12 mouse cellular contexts compared by ENCODE assay signal in genomic region chr6:87216114-87216591, GRCm38 (mm10).
DNase-seq lines count a peak whose midpoint lies in the region; ATAC-seq and TF ChIP-seq lines count a peak whose summit lies in the region.
"Had no signal": no experiment of that assay in that cellular context is flagged by ENCODE, and none has a peak within 500 bp of the region (broad histone marks: within the 10 kb centered on the region; RNA-seq: fewer than 3 reads in every experiment).

No protein-coding gene starts in this region.

- TF ChIP-seq CTCF in intestine, postnatal 0 days (IDR thresholded peaks at IDR 0.05; ENCODE audit: low read depth), result peak; percentile 19; the same call in 1 of the 2 replicates

- WGBS in intestine, postnatal 0 days, result 66% methylated on average over 2 of the region's 2 CpGs
- WGBS in intestine, embryonic 15.5 days, result 66% methylated on average over 2 of the region's 2 CpGs
- 81% methylated on average over 2 of the region's 2 CpGs for WGBS in midbrain, embryonic 11.5 days

- H3K9ac ChIP-seq in intestine, postnatal 0 days (ENCODE audit: low read depth, low read length), result no peak overlapping the region
- no peak overlapping the region for H3K9ac ChIP-seq in intestine, embryonic 15.5 days
- no peak overlapping the region for H3K9ac ChIP-seq in midbrain, embryonic 11.5 days (ENCODE audit: low read length)
- H3K9ac ChIP-seq: hindbrain, embryonic 15.5 days; liver, embryonic 15.5 days; stomach, embryonic 15.5 days had no signal

- no peak overlapping the region for H3K27ac ChIP-seq in intestine, postnatal 0 days (ENCODE audit: low read depth, low read length)
- H3K27ac ChIP-seq in intestine, embryonic 15.5 days, result no peak overlapping the region
- no peak overlapping the region for H3K27ac ChIP-seq in midbrain, embryonic 11.5 days (ENCODE audit: low read depth, low read length)
- H3K27ac ChIP-seq: hindbrain, embryonic 15.5 days; liver, embryonic 15.5 days; stomach, embryonic 15.5 days had no signal

- no peaks in the 10 kb centered on the region for H3K4me1 ChIP-seq in intestine, postnatal 0 days (replicated peaks; ENCODE audit: control insufficient read depth, insufficient read depth, low read length)
- H3K4me1 ChIP-seq in intestine, embryonic 15.5 days (replicated peaks), result no peaks in the 10 kb centered on the region
- H3K4me1 ChIP-seq in midbrain, embryonic 11.5 days (ENCODE audit: control insufficient read depth, insufficient read depth, low read length), result no peaks in the 10 kb centered on the region
- H3K4me1 ChIP-seq: hindbrain, embryonic 15.5 days; stomach, embryonic 15.5 days had no signal

- no peaks in the 10 kb centered on the region for H3K9me3 ChIP-seq in intestine, postnatal 0 days (ENCODE audit: control insufficient read depth)
- H3K9me3 ChIP-seq in intestine, embryonic 15.5 days, result no peaks in the 10 kb centered on the region
- H3K9me3 ChIP-seq in midbrain, embryonic 11.5 days (ENCODE audit: control insufficient read depth, low read length), result no peaks in the 10 kb centered on the region
- H3K9me3 ChIP-seq: hindbrain, embryonic 15.5 days; liver, embryonic 15.5 days; stomach, embryonic 15.5 days had no signal

- H3K36me3 ChIP-seq in intestine, postnatal 0 days (ENCODE audit: control insufficient read depth, insufficient read depth), result no peaks in the 10 kb centered on the region
- no peaks in the 10 kb centered on the region for H3K36me3 ChIP-seq in intestine, embryonic 15.5 days
- H3K36me3 ChIP-seq in midbrain, embryonic 11.5 days (ENCODE audit: control insufficient read depth, insufficient read depth, low read length), result no peaks in the 10 kb centered on the region
- H3K36me3 ChIP-seq: hindbrain, embryonic 15.5 days; liver, embryonic 15.5 days had no signal

- H3K4me3 ChIP-seq in intestine, postnatal 0 days (ENCODE audit: low read depth, low read length), result no peak overlapping the region
- H3K4me3 ChIP-seq in intestine, embryonic 15.5 days (replicated peaks), result no peak overlapping the region
- no peak overlapping the region for H3K4me3 ChIP-seq in midbrain, embryonic 11.5 days (ENCODE audit: low read depth, low read length)
- H3K4me3 ChIP-seq: erythroblast, embryonic 14.5 days; hindbrain, embryonic 15.5 days; liver, embryonic 15.5 days; stomach, embryonic 15.5 days had no signal

- peak; percentile 34 for DNase-seq in adrenal gland, postnatal 10 days
- peak; percentile 15 to 38 for DNase-seq in gastrocnemius, adult 8-10 months (ENCODE audit: low spot score in 2 of 2)
- peak; percentile 78 for DNase-seq in lung, adult 18-20 months
- DNase-seq in midbrain, embryonic 11.5 days (ENCODE audit: low spot score, missing footprints), result no peak
- no peak for DNase-seq in layer of hippocampus, adult 9-10 months (ENCODE audit: low spot score)
- no peak for DNase-seq in spleen, postnatal 36 days (ENCODE audit: low spot score in 2 of 2)

- H3K27me3 ChIP-seq in intestine, postnatal 0 days (replicated peaks; ENCODE audit: control insufficient read depth, insufficient read depth, low read length), result no peaks in the 10 kb centered on the region
- H3K27me3 ChIP-seq in intestine, embryonic 15.5 days (replicated peaks), result no peaks in the 10 kb centered on the region
- no peaks in the 10 kb centered on the region for H3K27me3 ChIP-seq in midbrain, embryonic 11.5 days (ENCODE audit: control insufficient read depth, insufficient read depth, low read length)
- H3K27me3 ChIP-seq: hindbrain, embryonic 15.5 days; liver, embryonic 15.5 days; stomach, embryonic 15.5 days had no signal

- no peak overlapping the region for H3K4me2 ChIP-seq in intestine, postnatal 0 days (replicated peaks; ENCODE audit: low read depth)
- no peak overlapping the region for H3K4me2 ChIP-seq in intestine, embryonic 15.5 days (replicated peaks)
- H3K4me2 ChIP-seq in midbrain, embryonic 11.5 days, result no peak overlapping the region
- H3K4me2 ChIP-seq: hindbrain, embryonic 15.5 days; liver, embryonic 15.5 days; stomach, embryonic 15.5 days had no signal

- no peak for ATAC-seq in intestine, postnatal 0 days
- ATAC-seq in intestine, embryonic 15.5 days, result no peak
- no peak for ATAC-seq in midbrain, embryonic 11.5 days (ENCODE audit: low FRiP score)

Comparison
In these comparisons a context has a peak if more than half of its experiments do, and no peak if none do; other contexts are left out.
1. DNase-seq: peak in adrenal gland, postnatal 10 days (single experiment), gastrocnemius, adult 8-10 months (2 of 2) and lung, adult 18-20 months (2 of 2); none in midbrain, embryonic 11.5 days (single experiment), layer of hippocampus, adult 9-10 months (single experiment) and spleen, postnatal 36 days (0 of 2).